Mouse (Mus musculus) MEL (cell line): ENCODE data around the gene Pptc7. TPM values are rescaled to one million over a fixed set of nuclear protein-coding genes. Genes with fewer than 3 reads are reported as not detected.
"Not testable (repeated sequence)": the region's sequence is repeated elsewhere in the genome, so short reads cannot be mapped to it uniquely, and the experiment has no call there.

ENCODE experiments used
- DNase-seq: peaks from one replicate; pipeline ENCODE4 v3.0.0; 2011; ENCODE audit warnings: low read depth, low spot score
- H3K27ac ChIP-seq: 2 replicates; pipeline ENCODE4 v1.5.1; 2012; ENCODE audit warnings: low read depth, mild to moderate bottlenecking, control low read depth, low read length, moderate library complexity; ENCODE audit not compliant: control insufficient read depth
- H3K27me3 ChIP-seq, 2 experiments: fragments of 150-350 bp in 1 of 2; sonication (generic) in 1 of 2; 2 replicates each; pipeline ENCODE4 v1.6.1; 2012; ENCODE audit warnings: low read length in 2 of 2, mild to moderate bottlenecking in 2 of 2, improper control_type of control experiment in 1 of 2, moderate library complexity in 1 of 2; ENCODE audit not compliant: insufficient read depth in 2 of 2, control insufficient read depth in 1 of 2
- H3K36me3 ChIP-seq, 2 experiments: 2 replicates each; pipeline ENCODE4 v1.6.1; 2012 to 2014; ENCODE audit warnings: low read length in 2 of 2, improper control_type of control experiment in 1 of 2, inconsistent platforms in 1 of 2, mild to moderate bottlenecking in 1 of 2; ENCODE audit not compliant: insufficient read depth in 2 of 2, control insufficient read depth in 1 of 2
- H3K4me1 ChIP-seq, 2 experiments: fragments of 150-350 bp in 1 of 2; sonication (generic) in 1 of 2; 2 replicates each; pipeline ENCODE4 v1.6.1; 2012; ENCODE audit warnings: low read length in 2 of 2, improper control_type of control experiment in 1 of 2, mild to moderate bottlenecking in 1 of 2; ENCODE audit not compliant: insufficient read depth in 2 of 2, control insufficient read depth in 1 of 2
- H3K4me3 ChIP-seq, 2 experiments: fragments of 150-350 bp in 1 of 2; sonication (generic) in 1 of 2; 2 replicates each; pipeline ENCODE4 v1.5.1; 2012; ENCODE audit warnings: low read depth in 2 of 2, low read length in 2 of 2, mild to moderate bottlenecking in 2 of 2, moderate library complexity in 2 of 2, control low read depth in 1 of 2, improper control_type of control experiment in 1 of 2; ENCODE audit not compliant: control insufficient read depth in 1 of 2, insufficient read depth in 1 of 2
- H3K79me2 ChIP-seq: 2 replicates; pipeline ENCODE4 v1.6.1; 2012; ENCODE audit warnings: mild to moderate bottlenecking, low read length, moderate library complexity; ENCODE audit not compliant: control insufficient read depth, poor library complexity, insufficient read depth
- H3K9ac ChIP-seq: 2 replicates; pipeline ENCODE4 v1.6.1; 2012; ENCODE audit warnings: low read depth, mild to moderate bottlenecking, control low read depth, low read length, moderate library complexity; ENCODE audit not compliant: control insufficient read depth, poor library complexity, severe bottlenecking
- H3K9me3 ChIP-seq: fragments of 150-350 bp; sonication (generic); replicated peaks from 2 replicates; pipeline ENCODE4 v1.6.1; 2012; ENCODE audit warnings: mild to moderate bottlenecking, low read length, improper control_type of control experiment, moderate library complexity; ENCODE audit not compliant: insufficient read depth
- BHLHE40 ChIP-seq: IDR thresholded peaks from 2 replicates; pipeline ENCODE4 v1.6.1; 2012; ENCODE audit warnings: low read depth, mild to moderate bottlenecking, inconsistent platforms, low read length, improper control_type of control experiment, borderline replicate concordance
- CHD1 ChIP-seq: IDR thresholded peaks from 2 replicates; pipeline ENCODE4 v1.6.1; 2012; ENCODE audit warnings: low read depth, mild to moderate bottlenecking, inconsistent platforms, low read length, improper control_type of control experiment
- CTCF ChIP-seq, 3 experiments: IDR thresholded peaks in 2 of 3; conservative IDR thresholded peaks in 1 of 3; 2 replicates each; pipeline ENCODE4 v1.5.1; 2011 to 2012; ENCODE audit warnings: low read length in 3 of 3, low read depth in 2 of 3, mild to moderate bottlenecking in 2 of 3, improper control_type of control experiment in 1 of 3, inconsistent platforms in 1 of 3, mixed read lengths in 1 of 3, moderate library complexity in 1 of 3; ENCODE audit not compliant: control insufficient read depth in 1 of 3, insufficient read depth in 1 of 3, poor library complexity in 1 of 3, severe bottlenecking in 1 of 3
- E2F4 ChIP-seq: IDR thresholded peaks from 2 replicates; pipeline ENCODE4 v1.6.1; 2011; ENCODE audit warnings: low read depth, low read length, improper control_type of control experiment, borderline replicate concordance
- EP300 ChIP-seq, 2 experiments: IDR thresholded peaks; 2 replicates each; pipeline ENCODE4 v1.6.1; 2011; ENCODE audit warnings: improper control_type of control experiment in 2 of 2, low read length in 2 of 2, low read depth in 1 of 2, mild to moderate bottlenecking in 1 of 2
- GABPA ChIP-seq: IDR thresholded peaks from 2 replicates; pipeline ENCODE4 v1.6.1; 2012; ENCODE audit warnings: low read depth, mild to moderate bottlenecking, inconsistent platforms, low read length, improper control_type of control experiment, moderate library complexity
- GATA1 ChIP-seq: IDR thresholded peaks from 2 replicates; pipeline ENCODE4 v1.6.1; 2011; ENCODE audit warnings: low read depth, low read length, improper control_type of control experiment
- HCFC1 ChIP-seq: IDR thresholded peaks from 2 replicates; pipeline ENCODE4 v1.6.1; 2012; ENCODE audit warnings: low read depth, mild to moderate bottlenecking, inconsistent platforms, low read length, improper control_type of control experiment, moderate library complexity
- JUND ChIP-seq: IDR thresholded peaks from 2 replicates; pipeline ENCODE4 v1.6.1; 2011; ENCODE audit warnings: low read depth, mild to moderate bottlenecking, improper control_type of control experiment, low read length
- KAT2A ChIP-seq: conservative IDR thresholded peaks from 2 replicates; pipeline ENCODE4 v1.6.1; 2012; ENCODE audit warnings: low read depth, low read length, improper control_type of control experiment, inconsistent platforms
- MXI1 ChIP-seq: IDR thresholded peaks from 2 replicates; pipeline ENCODE4 v1.6.1; 2011; ENCODE audit warnings: mild to moderate bottlenecking, low read depth, low read length, improper control_type of control experiment
- NELFE ChIP-seq: IDR thresholded peaks from 2 replicates; pipeline ENCODE4 v1.6.1; 2011; ENCODE audit warnings: low read depth, low read length, improper control_type of control experiment
- NRF1 ChIP-seq: IDR thresholded peaks from 2 replicates; pipeline ENCODE4 v1.6.1; 2014; ENCODE audit warnings: low read depth, mild to moderate bottlenecking, inconsistent platforms, low read length, improper control_type of control experiment, moderate library complexity; ENCODE audit not compliant: poor library complexity, insufficient read depth, severe bottlenecking
- POLR2A ChIP-seq, 2 experiments: IDR thresholded peaks; 2 replicates each; pipeline ENCODE4 v1.6.1; 2011 to 2012; ENCODE audit warnings: low read length in 2 of 2, mild to moderate bottlenecking in 2 of 2, control low read depth in 1 of 2, improper control_type of control experiment in 1 of 2, low read depth in 1 of 2, moderate library complexity in 1 of 2; ENCODE audit not compliant: control insufficient read depth in 1 of 2, insufficient read depth in 1 of 2, poor library complexity in 1 of 2
- POLR2AphosphoS2 ChIP-seq: IDR thresholded peaks from 2 replicates; pipeline ENCODE4 v1.6.1; 2011; ENCODE audit warnings: low read length, improper control_type of control experiment
- RAD21 ChIP-seq: IDR thresholded peaks from 2 replicates; pipeline ENCODE4 v1.6.1; 2011; ENCODE audit warnings: mild to moderate bottlenecking, low read depth, low read length, improper control_type of control experiment
- RCOR1 ChIP-seq: IDR thresholded peaks from 2 replicates; pipeline ENCODE4 v1.6.1; 2012; ENCODE audit warnings: low read depth, mild to moderate bottlenecking, inconsistent platforms, low read length, improper control_type of control experiment
- SIN3A ChIP-seq: IDR thresholded peaks from 2 replicates; pipeline ENCODE4 v1.6.1; 2012; ENCODE audit warnings: low read length, improper control_type of control experiment, inconsistent platforms
- TBP ChIP-seq: IDR thresholded peaks from 2 replicates; pipeline ENCODE4 v1.8.0; 2011; ENCODE audit warnings: low read depth, low read length, improper control_type of control experiment
- UBTF ChIP-seq: IDR thresholded peaks from 2 replicates; pipeline ENCODE4 v1.6.1; 2012; ENCODE audit warnings: low read depth, mild to moderate bottlenecking, inconsistent platforms, low read length, improper control_type of control experiment, moderate library complexity, borderline replicate concordance; ENCODE audit not compliant: insufficient read depth
- USF2 ChIP-seq, 2 experiments: IDR thresholded peaks; 2 replicates each; pipeline ENCODE4 v1.6.1; 2011 to 2012; ENCODE audit warnings: improper control_type of control experiment in 2 of 2, low read length in 2 of 2, borderline replicate concordance in 1 of 2, inconsistent platforms in 1 of 2, low read depth in 1 of 2, mild to moderate bottlenecking in 1 of 2; ENCODE audit not compliant: insufficient read depth in 1 of 2
- ZMIZ1 ChIP-seq: IDR thresholded peaks from 2 replicates; pipeline ENCODE4 v1.6.1; 2012; ENCODE audit warnings: low read depth, mild to moderate bottlenecking, inconsistent platforms, low read length, improper control_type of control experiment, moderate library complexity
- polyA plus RNA-seq, 2 experiments: library from polyadenylated mRNA; stranded (reverse) in 1 of 2; unstranded in 1 of 2; fragments of >175 nt in 1 of 2; fragments of >200 nt in 1 of 2; gene quantifications; 2 replicates each; pipeline versions ENCODE4 v1.2.1 to v1.2.4; 2012; ENCODE audit warnings: low replicate concordance in 2 of 2, low read depth in 1 of 2; ENCODE audit not compliant: insufficient read length in 2 of 2, insufficient read depth in 1 of 2, missing spikeins in 1 of 2
- total RNA-seq: library from RNA; depleted of rRNA; stranded (reverse); fragments of 300-350 nt; gene quantifications from 2 replicates; pipeline ENCODE4 v1.2.3, GENCODE M21; 2012

Gene Pptc7
- total and polyA plus RNA-seq, 3 experiments = 17.3 to 22.3 TPM; not detected in 1

GRCm38 (mm10) chr5:122318976-122319375 is 34.8 kb downstream of the Pptc7 start:
- not testable (repeated sequence) for H3K4me3 ChIP-seq, H3K27ac ChIP-seq, H3K4me1 ChIP-seq, H3K9ac ChIP-seq, H3K79me2 ChIP-seq, DNase-seq, H3K36me3 ChIP-seq, H3K9me3 ChIP-seq, H3K27me3 ChIP-seq

GRCm38 (mm10) chr5:122319474-122320204 is 35.5 kb downstream of the Pptc7 start:
- no peaks in the 10 kb centered on the region for H3K79me2 ChIP-seq
- peaks cover 0 to 7% of the 10 kb centered on the region in 2 experiments; a peak in 2 of 4 replicates for H3K4me1 ChIP-seq
- H3K4me3 ChIP-seq = no peak overlapping the region
- H3K36me3 ChIP-seq = peaks cover 5 to 8% of the 10 kb centered on the region in 2 experiments; a peak in 3 of 4 replicates
- H3K27ac ChIP-seq = no peak overlapping the region
- TF ChIP-seq HCFC1 (no peak), TBP (no peak), NRF1 (no peak), GATA1 (no peak), KAT2A (no peak), UBTF (no peak), RAD21 (no peak), SIN3A (no peak), CTCF (IDR thresholded peaks at IDR 0.05 in 2 of 3, conservative IDR thresholded peaks at IDR 0.05 in 1 of 3; ENCODE audit: control insufficient read depth in 1 of 3, insufficient read depth in 1 of 3, low read depth in 2 of 3, low read length in 3 of 3, poor library complexity in 1 of 3, severe bottlenecking in 1 of 3) (no peak), ZMIZ1 (no peak), CHD1 (no peak), MXI1 (no peak), RCOR1 (no peak)
- no peak overlapping the region for H3K9ac ChIP-seq
- H3K27me3 ChIP-seq = no peaks in the 10 kb centered on the region
- DNase-seq = no peak
- no peaks in the 10 kb centered on the region for H3K9me3 ChIP-seq

- H3K4me3 ChIP-seq = no peak overlapping the region
- no peak for TF ChIP-seq USF2 (IDR thresholded peaks at IDR 0.05; ENCODE audit: borderline replicate concordance in 1 of 2, insufficient read depth in 1 of 2, low read depth in 1 of 2, low read length in 2 of 2)
- no peak for TF ChIP-seq BHLHE40
- no peak for TF ChIP-seq POLR2AphosphoS2
- TF ChIP-seq POLR2A (IDR thresholded peaks at IDR 0.05; ENCODE audit: control insufficient read depth in 1 of 2, insufficient read depth in 1 of 2, low read depth in 1 of 2, low read length in 2 of 2, poor library complexity in 1 of 2) = no peak
- no peak for TF ChIP-seq GABPA
- no peak for TF ChIP-seq EP300 (IDR thresholded peaks at IDR 0.05; ENCODE audit: low read depth in 1 of 2, low read length in 2 of 2)
- TF ChIP-seq NELFE = no peak
- no peak for TF ChIP-seq NRF1
- TF ChIP-seq CHD1 = no peak
- TF ChIP-seq JUND = no peak
- TF ChIP-seq E2F4 = no peak
- TF ChIP-seq RCOR1 = no peak
- peaks cover 3 to 8% of the 10 kb centered on the region in 2 experiments; a peak in 3 of 4 replicates for H3K36me3 ChIP-seq
- no peaks in the 10 kb centered on the region for H3K9me3 ChIP-seq
- H3K27me3 ChIP-seq = no peaks in the 10 kb centered on the region
- H3K79me2 ChIP-seq = no peaks in the 10 kb centered on the region
- H3K27ac ChIP-seq = no peak overlapping the region
- peaks cover 0 to 4% of the 10 kb centered on the region in 2 experiments; a peak in 1 of 4 replicates for H3K4me1 ChIP-seq
- no peak for DNase-seq
- no peak overlapping the region for H3K9ac ChIP-seq
Observed at GRCm38 (mm10) chr5:122320205-122320781, 36.1 kb downstream of the Pptc7 start.
